Mouse (Mus musculus) myocyte (in vitro differentiated cells): ENCODE data around the gene 4930435E12Rik. TPM values are rescaled to one million over a fixed set of nuclear protein-coding genes. Genes with fewer than 3 reads are reported as not detected.

Experiments used
- H3K27me3 ChIP-seq: one replicate; pipeline ENCODE4 v1.6.1; 2011; ENCODE audit not compliant: control insufficient read depth, insufficient read depth, insufficient read length
- H3K36me3 ChIP-seq: one replicate; pipeline ENCODE4 v1.6.1; 2011; ENCODE audit not compliant: control insufficient read depth, insufficient read depth
- H3K4me2 ChIP-seq: one replicate; pipeline ENCODE4 v1.6.1; 2011; ENCODE audit warnings: low read depth, control low read depth
- H3K4me3 ChIP-seq: one replicate; pipeline ENCODE4 v1.5.1; 2011; ENCODE audit warnings: mild to moderate bottlenecking, control low read depth, moderate library complexity
- H3K79me2 ChIP-seq: one replicate; pipeline ENCODE4 v1.6.1; 2011; ENCODE audit not compliant: control insufficient read depth, insufficient read depth
- H3ac ChIP-seq: one replicate; pipeline ENCODE4 v1.6.1; 2011; ENCODE audit not compliant: control insufficient read depth, insufficient read length
- CEBPB ChIP-seq: IDR thresholded peaks from 2 replicates; pipeline ENCODE4 v1.6.1; 2011; ENCODE audit warnings: mild to moderate bottlenecking, moderate library complexity; ENCODE audit not compliant: poor library complexity, insufficient read depth, severe bottlenecking
- E2F4 ChIP-seq: IDR thresholded peaks from one replicate; pipeline ENCODE4 v1.6.1; 2011; ENCODE audit warnings: mild to moderate bottlenecking, control low read depth, moderate library complexity; ENCODE audit not compliant: insufficient read depth
- MAX ChIP-seq: IDR thresholded peaks from one replicate; pipeline ENCODE4 v1.6.1; 2011; ENCODE audit warnings: low read depth, mild to moderate bottlenecking, control low read depth
- MYOD1 ChIP-seq, 3 experiments: IDR thresholded peaks; one replicate each; pipeline ENCODE4 v1.6.1; 2011; ENCODE audit warnings: control low read depth in 2 of 3, low read depth in 2 of 3, mild to moderate bottlenecking in 2 of 3, moderate library complexity in 1 of 3; ENCODE audit not compliant: insufficient read length in 2 of 3, control insufficient read depth in 1 of 3
- MYOG ChIP-seq, 3 experiments: IDR thresholded peaks; one replicate each; pipeline ENCODE4 v1.6.1; 2011; ENCODE audit warnings: control low read depth in 2 of 3, low read depth in 2 of 3, mild to moderate bottlenecking in 2 of 3; ENCODE audit not compliant: insufficient read length in 2 of 3, control insufficient read depth in 1 of 3, insufficient read depth in 1 of 3
- POLR2A ChIP-seq: IDR thresholded peaks from one replicate; pipeline ENCODE4 v1.6.1; 2011; ENCODE audit warnings: low read depth, mild to moderate bottlenecking, control low read depth, moderate library complexity; ENCODE audit not compliant: insufficient read length
- POLR2AphosphoS2 ChIP-seq: IDR thresholded peaks from one replicate; pipeline ENCODE4 v1.6.1; 2011; ENCODE audit warnings: low read depth, control low read depth; ENCODE audit not compliant: insufficient read length
- REST ChIP-seq: IDR thresholded peaks from one replicate; pipeline ENCODE4 v1.6.1; 2011; ENCODE audit warnings: mild to moderate bottlenecking, control low read depth, moderate library complexity; ENCODE audit not compliant: insufficient read depth, insufficient read length
- SRF ChIP-seq: IDR thresholded peaks from one replicate; pipeline ENCODE4 v1.6.1; 2011; ENCODE audit warnings: low read depth; ENCODE audit not compliant: control insufficient read depth, insufficient read length
- TCF12 ChIP-seq: IDR thresholded peaks from one replicate; pipeline ENCODE4 v1.6.1; 2011; ENCODE audit warnings: mild to moderate bottlenecking, control low read depth; ENCODE audit not compliant: poor library complexity, insufficient read depth, severe bottlenecking
- TCF3 ChIP-seq: IDR thresholded peaks from one replicate; pipeline ENCODE4 v1.6.1; 2011; ENCODE audit warnings: low read depth, control low read depth; ENCODE audit not compliant: insufficient read length
- USF1 ChIP-seq: IDR thresholded peaks from one replicate; pipeline ENCODE4 v1.6.1; 2011; ENCODE audit warnings: low read depth, mild to moderate bottlenecking, control low read depth, moderate library complexity
- polyA plus RNA-seq: library from polyadenylated mRNA; unstranded; fragments of >200 nt; fragmentation: generic; extraction: Trizol; gene quantifications from one replicate; pipeline ENCODE4 v1.2.1, GENCODE M21; 2012; ENCODE audit warnings: missing spikeins

4930435E12Rik gene
- not detected for polyA plus RNA-seq

- H3K27me3 ChIP-seq = no peaks in the 10 kb centered on the region
- TF ChIP-seq MAX = no peak
- no peak within 1 kb of the TSS for H3K4me3 ChIP-seq
- no peak within 1 kb of the TSS for H3ac ChIP-seq
- H3K36me3 ChIP-seq = no peaks in the 10 kb centered on the region
- no peaks in the 10 kb centered on the region for H3K79me2 ChIP-seq
- no peak within 1 kb of the TSS for H3K4me2 ChIP-seq
Observed at GRCm38 (mm10) chr16:38828649-38829048, at the start of gene 4930435E12Rik. TSS of gene 4930435E12Rik (minus strand) at chr16:38828749.

- no peaks in the 10 kb centered on the region for H3K36me3 ChIP-seq
- no peak overlapping the region for H3ac ChIP-seq
- H3K79me2 ChIP-seq = no peaks in the 10 kb centered on the region
- no peak overlapping the region for H3K4me2 ChIP-seq
- no peaks in the 10 kb centered on the region for H3K27me3 ChIP-seq
- TF ChIP-seq USF1 = no peak
- TF ChIP-seq REST = no peak
- TF ChIP-seq MYOG (IDR thresholded peaks at IDR 0.05; ENCODE audit: control insufficient read depth in 1 of 3, insufficient read depth in 1 of 3, insufficient read length in 2 of 3, low read depth in 2 of 3) = no peak
- H3K4me3 ChIP-seq = no peak overlapping the region
Observed at GRCm38 (mm10) chr16:38874481-38874880, 45.9 kb upstream of the 4930435E12Rik start.

DNA sequence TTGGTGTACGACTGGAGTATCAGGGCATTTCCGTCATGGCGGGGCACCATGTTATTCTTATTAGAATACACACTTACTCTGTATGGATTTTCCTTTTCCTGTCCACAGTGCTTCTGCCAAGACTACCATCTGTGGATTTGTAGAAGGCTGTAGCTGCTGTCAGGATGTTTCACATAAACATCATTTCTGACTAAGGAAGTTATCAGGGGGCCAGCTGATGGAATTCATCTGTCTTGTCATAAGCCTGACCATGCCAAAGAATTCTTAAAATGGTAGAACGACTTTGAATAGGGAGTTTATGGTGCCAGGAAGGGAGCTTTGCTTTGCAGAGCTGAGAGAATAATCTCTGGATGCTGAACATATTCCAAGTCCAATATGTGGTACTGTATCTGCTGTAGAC, 44.7 kb upstream of the 4930435E12Rik start:
- TF ChIP-seq REST = no peak
- TF ChIP-seq E2F4 = no peak
- TF ChIP-seq POLR2AphosphoS2 = no peak
- TF ChIP-seq TCF3 = no peak
- no peak for TF ChIP-seq MYOD1 (IDR thresholded peaks at IDR 0.05; ENCODE audit: control insufficient read depth in 1 of 3, insufficient read length in 2 of 3, low read depth in 2 of 3)
- TF ChIP-seq POLR2A = no peak
- TF ChIP-seq MYOG (IDR thresholded peaks at IDR 0.05; ENCODE audit: control insufficient read depth in 1 of 3, insufficient read depth in 1 of 3, insufficient read length in 2 of 3, low read depth in 2 of 3) = no peak
- TF ChIP-seq SRF = no peak
- TF ChIP-seq USF1 = no peak
- TF ChIP-seq CEBPB = no peak
- TF ChIP-seq TCF12 = no peak
- no peak for TF ChIP-seq MAX
- Histone ChIP-seq H3K4me3 (no peak overlapping the region), H3K79me2 (no peaks in the 10 kb centered on the region), H3K4me2 (no peak overlapping the region), H3K27me3 (no peaks in the 10 kb centered on the region), H3K36me3 (no peaks in the 10 kb centered on the region), H3ac (no peak overlapping the region)

GRCm38 (mm10) chr16:38864358-38864757, 35.8 kb upstream of the 4930435E12Rik start:
- Histone ChIP-seq H3K4me3 (no peak overlapping the region), H3K79me2 (no peaks in the 10 kb centered on the region), H3K4me2 (peak overlapping the region; percentile 68), H3ac (no peak overlapping the region), H3K27me3 (no peaks in the 10 kb centered on the region), H3K36me3 (no peaks in the 10 kb centered on the region)
- no peak for TF ChIP-seq MAX
- TF ChIP-seq MYOG (IDR thresholded peaks at IDR 0.05; ENCODE audit: control insufficient read depth in 1 of 3, insufficient read depth in 1 of 3, insufficient read length in 2 of 3, low read depth in 2 of 3) = peak in 1 of 3 experiments; percentile 34
- TF ChIP-seq MYOD1 (IDR thresholded peaks at IDR 0.05; ENCODE audit: control insufficient read depth in 1 of 3, insufficient read length in 2 of 3, low read depth in 2 of 3) = peak; percentile 70 to 92 (median 90)
- peak; percentile 23 for TF ChIP-seq TCF12

DNA sequence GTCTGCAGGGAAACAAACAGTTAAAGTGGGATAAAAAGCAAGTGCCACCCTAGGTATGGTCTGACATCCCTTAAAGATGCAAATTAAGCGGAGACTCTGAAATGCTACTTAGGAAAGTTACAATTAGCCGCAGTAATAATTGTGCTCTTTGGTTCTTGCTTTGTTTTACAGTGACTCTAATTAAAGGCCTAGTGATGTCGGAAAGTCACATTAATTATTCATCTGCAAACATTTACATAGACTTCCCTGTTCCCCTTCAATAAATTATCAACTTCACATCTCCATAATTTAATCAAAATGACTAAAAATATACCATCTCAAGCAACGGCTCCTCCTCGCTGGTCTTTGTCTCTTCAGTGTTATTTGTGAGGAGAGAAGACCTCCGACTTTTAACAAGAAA, 32.0 kb upstream of the 4930435E12Rik start:
- Histone ChIP-seq H3ac (no peak overlapping the region), H3K27me3 (no peaks in the 10 kb centered on the region), H3K4me2 (no peak overlapping the region), H3K79me2 (no peaks in the 10 kb centered on the region), H3K36me3 (no peaks in the 10 kb centered on the region), H3K4me3 (no peak overlapping the region)
- no peak for TF ChIP-seq CEBPB
- TF ChIP-seq USF1 = no peak
- no peak for TF ChIP-seq POLR2AphosphoS2
- TF ChIP-seq TCF12 = no peak
- no peak for TF ChIP-seq MYOG (IDR thresholded peaks at IDR 0.05; ENCODE audit: control insufficient read depth in 1 of 3, insufficient read depth in 1 of 3, insufficient read length in 2 of 3, low read depth in 2 of 3)
- TF ChIP-seq POLR2A = no peak
- TF ChIP-seq SRF = no peak

GRCm38 (mm10) chr16:38858120-38858749, 29.7 kb upstream of the 4930435E12Rik start:
- H3K4me3 ChIP-seq = no peak overlapping the region
- no peak for TF ChIP-seq MYOG (IDR thresholded peaks at IDR 0.05; ENCODE audit: control insufficient read depth in 1 of 3, insufficient read depth in 1 of 3, insufficient read length in 2 of 3, low read depth in 2 of 3)
- TF ChIP-seq CEBPB = no peak
- no peak for TF ChIP-seq SRF
- no peak for TF ChIP-seq REST
- TF ChIP-seq USF1 = no peak
- TF ChIP-seq E2F4 = no peak
- no peak for TF ChIP-seq TCF12
- no peak for TF ChIP-seq MAX
- no peak for TF ChIP-seq MYOD1 (IDR thresholded peaks at IDR 0.05; ENCODE audit: control insufficient read depth in 1 of 3, insufficient read length in 2 of 3, low read depth in 2 of 3)
- TF ChIP-seq POLR2A = no peak
- TF ChIP-seq TCF3 = no peak
- no peak for TF ChIP-seq POLR2AphosphoS2
- H3K27me3 ChIP-seq = no peaks in the 10 kb centered on the region
- no peak overlapping the region for H3K4me2 ChIP-seq
- H3K36me3 ChIP-seq = no peaks in the 10 kb centered on the region
- no peak overlapping the region for H3ac ChIP-seq
- H3K79me2 ChIP-seq = no peaks in the 10 kb centered on the region
